Mouse (Mus musculus) T-cell, adult 66 days (primary cell): Measurements from ENCODE around the gene Rnf207. TPM values are rescaled to one million over a fixed set of nuclear protein-coding genes. Genes with fewer than 3 reads are reported as not detected.

Experiments
- total RNA-seq, 2 experiments: library from RNA; stranded (reverse); gene quantifications; 3 replicates in 1 of 2; 4 replicates in 1 of 2; pipeline ENCODE4 v1.2.4; 2023

Rnf207 gene
- total RNA-seq: not detected

DNA sequence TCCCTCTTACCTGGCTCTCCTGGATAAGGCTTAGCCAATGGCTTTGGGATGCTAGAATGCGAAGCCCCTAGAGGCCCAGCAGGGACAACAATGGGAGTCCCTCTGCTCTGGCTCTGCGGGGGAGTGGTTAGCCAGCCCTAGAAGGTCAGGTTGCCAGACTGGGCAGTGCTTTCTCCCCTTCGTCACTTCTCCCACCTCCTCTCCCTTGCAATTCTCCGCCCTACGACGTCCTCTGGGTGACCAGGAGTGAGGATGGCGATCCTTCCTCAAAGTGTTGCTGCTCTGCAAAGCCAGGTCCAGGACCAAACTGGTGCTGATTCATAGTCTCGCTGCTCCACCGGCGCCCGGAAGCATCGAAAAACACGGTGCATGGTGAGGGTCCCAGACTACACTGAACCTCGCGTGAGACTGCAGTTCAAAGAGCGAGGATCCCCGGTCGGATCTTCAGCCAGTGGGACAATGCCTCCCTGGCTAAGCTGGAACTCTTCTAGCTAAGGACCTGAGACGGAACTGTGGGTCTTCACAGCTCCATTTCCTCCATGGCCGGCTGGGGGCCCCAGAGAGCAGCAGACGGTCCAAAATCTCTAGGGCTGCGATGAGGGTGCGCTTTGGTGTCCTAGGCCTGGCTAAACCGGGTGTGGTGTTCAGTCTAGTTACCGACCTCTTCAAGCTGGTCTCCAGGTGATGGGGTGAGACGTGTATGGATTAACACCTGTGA, at the start of gene Rnf207:
Gene Rnf207 (minus strand): TSS at position 477 of the 718 bp plus-strand sequence.

DNA sequence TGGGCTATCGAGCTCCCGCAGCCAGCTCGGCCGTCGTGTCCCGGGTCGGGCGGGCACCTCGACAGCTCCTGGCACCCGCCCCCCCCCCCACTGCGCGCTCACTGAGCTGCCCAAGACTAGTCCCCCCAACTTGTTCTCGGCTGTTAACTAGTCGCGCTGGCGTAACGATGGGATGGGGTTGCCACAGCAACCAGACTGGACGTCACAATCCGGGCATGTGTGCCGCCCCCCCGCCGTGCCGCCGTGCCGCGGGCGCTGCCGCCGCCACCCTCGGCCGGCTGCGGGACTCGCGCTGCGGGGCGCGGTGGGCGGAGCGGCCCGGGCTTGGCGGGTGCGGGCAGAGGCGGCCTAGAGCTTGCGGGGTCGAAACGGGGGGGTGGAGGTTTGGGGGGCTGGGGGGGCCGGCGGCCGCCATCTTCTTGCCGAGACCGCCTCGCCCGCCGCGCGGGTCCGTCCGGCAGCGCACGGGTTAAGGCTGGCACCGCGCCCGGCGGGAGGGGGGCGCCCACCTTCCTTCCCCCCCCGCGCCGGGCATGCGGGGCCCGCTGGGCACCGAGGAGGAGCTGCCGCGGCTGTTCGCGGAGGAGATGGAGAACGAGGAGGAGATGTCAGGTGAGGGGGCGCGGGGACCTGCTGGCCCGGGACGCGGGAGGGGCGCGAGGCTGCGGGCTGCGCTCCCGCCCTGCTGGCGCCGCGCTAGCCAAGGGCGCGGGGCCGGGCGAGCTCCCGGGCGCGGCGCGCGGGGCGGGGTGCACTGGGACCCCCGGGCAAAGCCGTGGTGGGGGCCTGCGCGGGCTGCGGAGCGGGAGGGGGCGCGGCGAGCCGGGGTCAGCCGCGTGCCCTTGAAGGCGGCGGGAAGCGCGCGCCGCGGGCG, 19.9 kb upstream of the Rnf207 start, which contains the start of gene Chd5:
Gene Chd5 (plus strand): TSS at position 233 of the 874 bp plus-strand sequence.

GRCm38 (mm10) chr4:152325574-152326411, 7.0 kb upstream of the Rnf207 start, which contains the start of gene Rpl22:
Gene Rpl22, plus strand, starts transcription at chr4:152325742.

GRCm38 (mm10) chr4:152296874-152297861, 21.6 kb downstream of the Rnf207 start, which contains the start of gene Icmt:
Gene Icmt, plus strand, starts transcription at chr4:152297227.

GRCm38 (mm10) chr4:152291562-152291961, 27.2 kb downstream of the Rnf207 start, which contains the start of gene Hes3:
Gene Hes3, minus strand, starts transcription at chr4:152291662.

DNA sequence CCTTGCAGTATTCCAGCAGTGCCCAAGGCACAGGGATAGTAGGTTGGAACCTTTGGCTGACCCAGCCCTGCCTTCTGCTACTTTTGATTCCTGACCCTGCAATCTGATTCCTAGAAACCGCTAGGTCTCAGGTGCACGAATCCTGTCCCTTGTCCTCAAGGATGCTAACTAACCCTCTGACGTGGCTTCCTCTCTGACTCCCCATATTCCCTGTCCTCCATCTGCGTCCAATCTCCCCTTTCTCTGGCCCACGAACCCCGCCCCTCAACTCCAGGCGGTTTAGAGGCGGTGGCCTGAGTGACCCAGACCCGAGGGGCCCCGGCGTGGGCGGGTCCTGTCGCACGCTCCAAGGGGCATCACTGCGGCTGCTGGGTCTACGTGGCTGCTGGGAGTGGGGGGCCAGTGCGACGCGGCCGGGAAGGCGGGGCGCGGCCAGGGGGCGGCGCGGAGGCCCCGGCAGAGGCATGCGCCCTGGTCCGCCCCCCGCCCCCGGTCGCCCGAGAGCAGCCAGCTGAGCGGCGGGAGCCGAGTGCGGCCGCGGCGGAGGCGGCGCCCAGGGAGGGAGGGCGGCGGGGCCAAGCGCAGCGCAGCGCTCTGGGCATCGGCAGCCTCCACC, 45.1 kb downstream of the Rnf207 start, which contains the start of gene Gpr153:
Gene Gpr153 (plus strand): TSS at position 612 of the 616 bp plus-strand sequence.

Other genes with a start within 250 kb of the Rnf207 start
- gene Plekhg5, start 246.5 kb downstream of the Rnf207 start, total RNA-seq: 1 to 10 TPM; 3.5 to 4.1 TPM
- gene Tnfrsf25, start 203.1 kb downstream of the Rnf207 start, total RNA-seq: 10 to 100 TPM; 25.5 to 32.1 TPM
- gene Espn, start 166.6 kb downstream of the Rnf207 start, total RNA-seq: 1 to 10 TPM; 1.8 to 2.3 TPM
- not detected for gene Hes2, start 160.1 kb downstream of the Rnf207 start, total RNA-seq
- 10 to 100 TPM; 14.4 to 24.5 TPM for gene Acot7, start 140.9 kb downstream of the Rnf207 start, total RNA-seq
- under 1 TPM; 0.59 to 0.84 TPM for gene Gpr153, start 44.8 kb downstream of the Rnf207 start, total RNA-seq
- gene Hes3, start 27.3 kb downstream of the Rnf207 start, total RNA-seq: not detected
- gene Icmt, start 21.8 kb downstream of the Rnf207 start, total RNA-seq: 10 to 100 TPM; 19.1 to 21.9 TPM
- 1,000 to 10,000 TPM; 1,056 to 1,070 TPM for gene Rpl22, start 6.7 kb upstream of the Rnf207 start, total RNA-seq
- under 1 TPM in 1 of 2 experiments, not detected in 1; 0.06 TPM for gene Chd5, start 19.7 kb upstream of the Rnf207 start, total RNA-seq
- 1 to 10 TPM; 1.3 to 1.6 TPM for gene Nphp4, start 157.7 kb upstream of the Rnf207 start, total RNA-seq
- 100 to 1,000 TPM; 235 to 259 TPM for gene Kcnab2, start 158.9 kb upstream of the Rnf207 start, total RNA-seq